Mouse (Mus musculus) megakaryocyte progenitor cell, adult 5-6 weeks (primary cell): Measurements from ENCODE around the gene Mta2. TPM values are rescaled to one million over a fixed set of nuclear protein-coding genes. Genes with fewer than 3 reads are reported as not detected.

Experiments
- ATAC-seq: replicated peaks from 2 replicates; pipeline ENCODE4 v1.8.0; 2016; ENCODE audit warnings: mild to moderate bottlenecking, moderate TSS enrichment, inconsistent platforms; ENCODE audit not compliant: poor library complexity
- total RNA-seq, 2 experiments: library from RNA; stranded (forward) in 1 of 2; stranded (reverse) in 1 of 2; fragments of 157-497, 149-512 nt in 1 of 2; fragments of 200-1000 nt in 1 of 2; gene quantifications; 2 replicates each; pipeline versions ENCODE4 v1.2.3 to v1.2.4; 2015 to 2017

Mta2 gene
- total RNA-seq, 2 experiments from 2014 or later: 63.7 to 124 TPM

- ATAC-seq: peak; percentile 32
These were observed 48.9 kb downstream of the Mta2 start for GRCm38 (mm10) chr19:8990432-8991102.

GRCm38 (mm10) chr19:8991245-8991870, 49.7 kb downstream of the Mta2 start:
- ATAC-seq: no peak

GRCm38 (mm10) chr19:8991871-8992735, 50.4 kb downstream of the Mta2 start:
- no peak for ATAC-seq

- peak; percentile 77 for ATAC-seq
These were observed 51.3 kb downstream of the Mta2 start for GRCm38 (mm10) chr19:8992769-8993624.

GRCm38 (mm10) chr19:8993625-8993912, 51.9 kb downstream of the Mta2 start:
- no peak for ATAC-seq

- no peak for ATAC-seq
These were observed 53.3 kb downstream of the Mta2 start for GRCm38 (mm10) chr19:8994813-8995607.

- ATAC-seq: no peak
These were observed 54.9 kb downstream of the Mta2 start for GRCm38 (mm10) chr19:8996601-8997000.

GRCm38 (mm10) chr19:8997546-8997945, 55.9 kb downstream of the Mta2 start:
- ATAC-seq: peak; percentile 91

GRCm38 (mm10) chr19:8998546-8998945, 56.9 kb downstream of the Mta2 start:
- ATAC-seq: no peak

- no peak for ATAC-seq
These were observed 57.5 kb downstream of the Mta2 start for GRCm38 (mm10) chr19:8999223-8999622.

Other genes with a start within 250 kb of the Mta2 start
Only the 30 nearest of the 32 such genes appear.
- 1.2 and 4.4 TPM in 2 replicates for gene 1700092M07Rik, start 201.2 kb upstream of the Mta2 start, total RNA-seq (2015)
- not detected in 2 replicates for gene 1700092M07Rik, start 201.2 kb upstream of the Mta2 start, total RNA-seq (2017)
- gene Stx5a, start 200.5 kb upstream of the Mta2 start, total RNA-seq (2015): 32.5 and 45.3 TPM in 2 replicates
- 54.1 and 54.8 TPM in 2 replicates for gene Stx5a, start 200.5 kb upstream of the Mta2 start, total RNA-seq (2017)
- 339 and 367 TPM in 2 replicates for gene Nxf1, start 184.8 kb upstream of the Mta2 start, total RNA-seq (2015)
- gene Nxf1, start 184.8 kb upstream of the Mta2 start, total RNA-seq (2017): 76.5 and 91.9 TPM in 2 replicates
- gene Tmem223, start 170.9 kb upstream of the Mta2 start, total RNA-seq (2015): 64.4 and 69.2 TPM in 2 replicates
- 36.2 and 37.0 TPM in 2 replicates for gene Tmem223, start 170.9 kb upstream of the Mta2 start, total RNA-seq (2017)
- 109 and 124 TPM in 2 replicates for gene Tmem179b, start 167.4 kb upstream of the Mta2 start, total RNA-seq (2015)
- 73.9 and 87.1 TPM in 2 replicates for gene Tmem179b, start 167.4 kb upstream of the Mta2 start, total RNA-seq (2017)
- gene Taf6l, start 155.5 kb upstream of the Mta2 start, total RNA-seq (2015): 5.8 and 6.4 TPM in 2 replicates
- gene Taf6l, start 155.5 kb upstream of the Mta2 start, total RNA-seq (2017): 9.7 and 12.8 TPM in 2 replicates
- gene Polr2g, start 143.3 kb upstream of the Mta2 start, total RNA-seq (2015): 142 and 164 TPM in 2 replicates
- 68.1 and 83.9 TPM in 2 replicates for gene Polr2g, start 143.3 kb upstream of the Mta2 start, total RNA-seq (2017)
- gene Zbtb3, start 139.3 kb upstream of the Mta2 start, total RNA-seq (2015): 1.8 and 2.8 TPM in 2 replicates
- gene Zbtb3, start 139.3 kb upstream of the Mta2 start, total RNA-seq (2017): 2.1 and 2.4 TPM in 2 replicates
- gene Ttc9c, start 122.5 kb upstream of the Mta2 start, total RNA-seq (2015): 29.0 and 31.0 TPM in 2 replicates
- 65.6 and 73.3 TPM in 2 replicates for gene Ttc9c, start 122.5 kb upstream of the Mta2 start, total RNA-seq (2017)
- 56.7 and 59.5 TPM in 2 replicates for gene Hnrnpul2, start 121.9 kb upstream of the Mta2 start, total RNA-seq (2015)
- 64.7 and 77.8 TPM in 2 replicates for gene Hnrnpul2, start 121.9 kb upstream of the Mta2 start, total RNA-seq (2017)
- gene AC129217.1, start 112.1 kb upstream of the Mta2 start, total RNA-seq (2015): 0.76 TPM in 1 of 2 replicates, not detected in the other
- not detected in 2 replicates for gene AC129217.1, start 112.1 kb upstream of the Mta2 start, total RNA-seq (2017)
- gene Bscl2, start 104.4 kb upstream of the Mta2 start, total RNA-seq (2015): 58.3 and 63.4 TPM in 2 replicates
- gene Bscl2, start 104.4 kb upstream of the Mta2 start, total RNA-seq (2017): 28.8 and 31.6 TPM in 2 replicates
- 0.07 and 0.22 TPM in 2 replicates for gene Gng3, start 102.7 kb upstream of the Mta2 start, total RNA-seq (2015)
- gene Gng3, start 102.7 kb upstream of the Mta2 start, total RNA-seq (2017): not detected in 2 replicates
- not detected in 2 replicates for gene Lrrn4cl, start 91.1 kb upstream of the Mta2 start, total RNA-seq (2015)
- gene Lrrn4cl, start 91.1 kb upstream of the Mta2 start, total RNA-seq (2017): 0.88 TPM in 1 of 2 replicates, not detected in the other
- 60.6 and 77.0 TPM in 2 replicates for gene Ubxn1, start 70.4 kb upstream of the Mta2 start, total RNA-seq (2015)
- gene Ubxn1, start 70.4 kb upstream of the Mta2 start, total RNA-seq (2017): 159 and 168 TPM in 2 replicates
- gene Uqcc3, start 61.0 kb upstream of the Mta2 start, total RNA-seq (2015): 44.4 and 46.0 TPM in 2 replicates
- 93.0 and 118 TPM in 2 replicates for gene Uqcc3, start 61.0 kb upstream of the Mta2 start, total RNA-seq (2017)
- 53.0 and 75.7 TPM in 2 replicates for gene Lbhd1, start 58.1 kb upstream of the Mta2 start, total RNA-seq (2015)
- gene Lbhd1, start 58.1 kb upstream of the Mta2 start, total RNA-seq (2017): 7.5 and 14.3 TPM in 2 replicates
- gene Gm49403, start 57.9 kb upstream of the Mta2 start, total RNA-seq (2015): not detected in 2 replicates
- gene Gm49403, start 57.9 kb upstream of the Mta2 start, total RNA-seq (2017): not detected in 2 replicates
- 51.4 and 70.0 TPM in 2 replicates for gene 1810009A15Rik, start 53.0 kb upstream of the Mta2 start, total RNA-seq (2015)
- 74.3 and 91.0 TPM in 2 replicates for gene 1810009A15Rik, start 53.0 kb upstream of the Mta2 start, total RNA-seq (2017)
- gene Gm49416, start 52.9 kb upstream of the Mta2 start, total RNA-seq (2015): 1.5 and 2.5 TPM in 2 replicates
- gene Gm49416, start 52.9 kb upstream of the Mta2 start, total RNA-seq (2017): not detected in 2 replicates
- gene Ints5, start 48.9 kb upstream of the Mta2 start, total RNA-seq (2015): 12.9 and 16.8 TPM in 2 replicates
- gene Ints5, start 48.9 kb upstream of the Mta2 start, total RNA-seq (2017): 14.1 and 17.7 TPM in 2 replicates
- gene Ganab, start 43.8 kb upstream of the Mta2 start, total RNA-seq (2015): 112 and 118 TPM in 2 replicates
- gene Ganab, start 43.8 kb upstream of the Mta2 start, total RNA-seq (2017): 82.3 and 86.0 TPM in 2 replicates
- gene B3gat3, start 21.5 kb upstream of the Mta2 start, total RNA-seq (2015): 12.7 and 17.2 TPM in 2 replicates
- 20.5 and 21.6 TPM in 2 replicates for gene B3gat3, start 21.5 kb upstream of the Mta2 start, total RNA-seq (2017)
- 0.59 and 1.5 TPM in 2 replicates for gene Rom1, start 12.5 kb upstream of the Mta2 start, total RNA-seq (2015)
- 0.54 and 0.88 TPM in 2 replicates for gene Rom1, start 12.5 kb upstream of the Mta2 start, total RNA-seq (2017)
- gene Eml3, start 12.3 kb upstream of the Mta2 start, total RNA-seq (2015): 12.0 and 14.9 TPM in 2 replicates
- 20.1 and 36.0 TPM in 2 replicates for gene Eml3, start 12.3 kb upstream of the Mta2 start, total RNA-seq (2017)
- 6.2 and 8.7 TPM in 2 replicates for gene Tut1, start 12.0 kb downstream of the Mta2 start, total RNA-seq (2015)
- 19.9 and 23.8 TPM in 2 replicates for gene Tut1, start 12.0 kb downstream of the Mta2 start, total RNA-seq (2017)
- 1,162 and 1,182 TPM in 2 replicates for gene Eef1g, start 25.2 kb downstream of the Mta2 start, total RNA-seq (2015)
- gene Eef1g, start 25.2 kb downstream of the Mta2 start, total RNA-seq (2017): 754 and 796 TPM in 2 replicates
- 6.5 and 10.6 TPM in 2 replicates for gene Ahnak, start 47.4 kb downstream of the Mta2 start, total RNA-seq (2015)
- gene Ahnak, start 47.4 kb downstream of the Mta2 start, total RNA-seq (2017): 11.7 and 17.2 TPM in 2 replicates
- not detected in 2 replicates for gene Scgb1a1, start 146.1 kb downstream of the Mta2 start, total RNA-seq (2015)
- not detected in 2 replicates for gene Scgb1a1, start 146.1 kb downstream of the Mta2 start, total RNA-seq (2017)
- 26.8 and 31.4 TPM in 2 replicates for gene Asrgl1, start 193.8 kb downstream of the Mta2 start, total RNA-seq (2015)
- gene Asrgl1, start 193.8 kb downstream of the Mta2 start, total RNA-seq (2017): 22.7 and 26.7 TPM in 2 replicates